Mouse (Mus musculus): ENCODE measurements around the gene Actr8.
A peak's percentile ranks its signal among the peaks of the same experiment; 100 is the strongest.

Actr8 gene

DNA sequence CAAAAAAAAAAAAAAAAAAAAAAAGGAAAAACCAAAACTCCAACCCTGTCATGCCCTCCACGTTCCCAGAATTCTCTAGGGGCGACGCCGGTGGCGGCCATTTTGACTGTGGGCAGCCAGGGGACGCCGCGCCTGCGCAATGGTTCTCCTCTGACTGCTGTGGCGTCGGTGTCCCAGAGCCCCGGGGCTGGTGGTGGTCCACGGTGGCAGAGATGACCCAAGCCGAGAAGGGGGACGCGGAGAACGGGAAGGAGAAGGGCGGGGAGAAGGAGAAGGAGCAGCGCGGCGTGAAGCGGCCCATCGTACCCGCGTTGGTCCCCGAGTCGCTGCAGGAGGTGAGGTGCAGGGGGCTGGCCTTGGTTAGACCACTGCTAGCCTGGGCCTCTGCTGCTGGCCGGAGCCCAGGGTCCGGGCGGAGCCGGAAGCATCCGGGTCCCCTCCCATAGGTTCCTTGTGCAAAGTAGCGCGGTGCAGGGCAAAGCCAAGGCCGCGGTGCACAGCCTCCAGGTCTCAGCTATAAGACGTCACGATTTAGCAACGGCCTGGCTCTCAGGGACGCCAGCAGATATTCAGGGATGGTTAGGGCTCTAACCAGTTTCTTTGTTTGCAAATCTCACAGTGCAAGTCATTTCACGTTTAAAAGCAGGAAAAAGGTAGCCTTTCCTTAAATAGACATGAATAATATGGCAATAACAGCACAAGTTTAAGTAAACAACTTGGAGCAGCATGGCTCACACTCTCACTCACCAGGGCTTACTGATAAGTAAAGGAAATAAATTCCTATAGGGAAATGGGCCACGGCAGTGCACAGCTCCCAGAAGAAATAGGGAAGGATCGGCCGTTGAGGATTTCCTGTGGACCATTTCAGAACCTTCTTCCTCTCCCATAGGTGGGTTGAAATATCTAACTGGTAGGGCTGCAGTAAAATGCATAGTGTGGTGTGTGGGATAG is at the start of gene Actr8:
Actr8 (plus strand) TSS at position 84 of the 951 bp plus-strand sequence.
- DNase-seq (ENCODE audit: low spot score) = peak; percentile 89

GRCm38 (mm10) chr14:29928966-29929365 is 49.2 kb upstream of the Actr8 start:
- peak; percentile 36 for DNase-seq (ENCODE audit: low spot score)

DNA sequence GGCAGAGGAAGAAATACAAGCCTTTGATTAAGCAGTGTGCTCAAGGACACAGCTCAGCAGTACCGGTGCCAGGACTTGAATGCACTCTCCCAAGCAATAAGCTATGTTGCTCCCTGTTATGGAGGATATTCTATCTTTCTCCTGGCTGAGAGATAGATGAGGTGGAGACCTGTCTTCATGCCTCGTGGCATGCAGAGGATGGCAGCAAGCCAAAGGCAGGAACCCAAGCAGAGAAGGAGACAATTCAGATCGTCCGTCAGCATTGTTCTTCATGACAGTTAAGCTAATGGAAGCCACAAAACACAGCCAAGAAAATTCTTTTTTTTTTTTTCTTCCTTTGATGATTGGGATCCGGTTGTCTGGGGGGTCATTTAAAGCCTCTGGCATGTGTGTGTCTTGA is 42.6 kb upstream of the Actr8 start:
- no peak for DNase-seq (ENCODE audit: low spot score)

GRCm38 (mm10) chr14:29937466-29937865 is 40.7 kb upstream of the Actr8 start:
- DNase-seq (ENCODE audit: low spot score) = no peak

GRCm38 (mm10) chr14:29939600-29940312 is 38.4 kb upstream of the Actr8 start:
- no peak for DNase-seq (ENCODE audit: low spot score)

DNA sequence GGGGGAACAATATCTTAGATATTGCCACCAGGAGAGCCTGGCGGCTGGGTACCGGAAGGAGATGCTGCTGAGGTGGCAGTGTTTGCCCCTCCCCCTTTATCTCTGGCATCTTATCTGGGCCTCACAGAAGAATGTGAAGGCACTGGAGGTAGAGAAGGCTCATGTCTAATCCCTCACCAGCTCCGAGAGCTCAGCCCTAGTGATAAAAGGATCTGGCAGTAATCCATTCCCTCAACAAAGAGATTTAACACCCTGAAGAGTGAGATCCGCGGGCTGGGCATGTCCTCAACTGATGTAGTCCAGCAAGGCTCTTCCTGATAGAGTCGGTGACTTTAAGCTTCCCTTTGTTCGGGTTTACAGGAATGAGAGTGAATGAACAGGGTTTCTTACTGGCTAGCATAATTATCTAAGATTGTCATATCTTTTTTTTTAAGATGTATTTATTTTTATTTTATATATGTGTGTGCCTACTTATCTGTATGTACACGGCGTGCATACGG is 37.8 kb upstream of the Actr8 start:
- DNase-seq (ENCODE audit: low spot score) = no peak

DNA sequence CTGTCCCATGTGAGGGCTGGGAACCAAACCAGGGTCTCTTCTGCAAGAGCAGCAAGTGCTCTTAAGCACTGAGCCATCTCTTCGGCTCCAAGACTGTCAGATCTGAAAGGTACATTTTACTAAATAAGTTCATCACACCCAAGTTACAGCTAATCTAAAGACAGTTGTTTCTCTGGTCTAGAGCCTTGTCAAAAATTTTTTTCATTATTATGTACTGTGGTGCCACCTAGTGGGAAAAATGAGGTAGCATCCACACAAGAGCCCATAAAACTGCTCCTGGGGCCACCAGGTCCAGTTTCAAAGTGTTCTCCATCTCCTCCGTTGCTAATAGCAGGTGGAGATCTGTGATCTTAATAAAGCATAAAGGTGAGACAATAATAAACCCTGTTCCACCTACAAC is 37.3 kb upstream of the Actr8 start:
- DNase-seq (ENCODE audit: low spot score) = no peak

DNA sequence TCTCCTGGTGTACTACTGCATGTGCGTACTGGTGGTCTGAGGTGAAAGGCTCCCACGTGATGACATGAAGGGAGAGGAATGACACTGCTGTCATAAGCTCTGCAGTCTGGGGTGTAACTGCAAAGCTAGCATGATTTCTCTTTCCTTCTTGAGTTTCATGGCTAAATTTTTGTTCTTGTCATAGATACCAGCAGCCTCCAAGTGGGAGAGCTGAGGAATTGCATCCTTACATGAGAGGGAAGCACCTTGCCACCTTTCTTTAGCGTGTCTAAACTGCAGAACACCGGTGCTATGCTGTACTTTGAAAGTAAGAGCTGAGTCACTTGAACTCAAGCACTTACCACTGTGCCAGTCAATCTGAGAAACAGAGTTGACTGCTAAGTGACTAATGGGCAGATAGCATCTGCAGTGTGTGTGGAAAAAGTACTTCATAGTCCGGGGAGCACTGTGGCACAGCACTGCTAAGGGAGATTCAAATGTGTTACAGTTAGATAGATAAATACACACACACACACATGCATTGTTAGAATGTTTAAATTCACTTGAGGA is 31.3 kb upstream of the Actr8 start:
- no peak for DNase-seq (ENCODE audit: low spot score)

DNA sequence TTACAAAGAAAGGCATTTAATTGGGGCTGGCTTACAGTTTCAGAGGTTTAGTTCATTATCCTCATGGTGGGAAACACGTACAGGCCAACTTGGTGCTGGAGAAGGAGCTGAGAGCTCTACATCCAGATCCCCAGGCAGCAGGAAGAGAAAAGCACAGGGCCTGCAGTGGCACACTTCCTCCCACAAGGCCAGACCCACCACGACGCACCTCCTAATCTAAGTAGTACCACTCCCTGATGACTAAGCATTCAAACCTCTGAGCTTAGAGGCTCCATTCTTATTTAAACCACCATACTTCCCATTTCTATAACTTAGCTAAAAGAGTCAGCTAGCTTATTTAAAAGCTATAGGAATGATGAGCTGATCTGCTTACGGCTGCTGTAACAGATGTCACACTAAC is 27.3 kb upstream of the Actr8 start:
- DNase-seq (ENCODE audit: low spot score) = no peak

DNA sequence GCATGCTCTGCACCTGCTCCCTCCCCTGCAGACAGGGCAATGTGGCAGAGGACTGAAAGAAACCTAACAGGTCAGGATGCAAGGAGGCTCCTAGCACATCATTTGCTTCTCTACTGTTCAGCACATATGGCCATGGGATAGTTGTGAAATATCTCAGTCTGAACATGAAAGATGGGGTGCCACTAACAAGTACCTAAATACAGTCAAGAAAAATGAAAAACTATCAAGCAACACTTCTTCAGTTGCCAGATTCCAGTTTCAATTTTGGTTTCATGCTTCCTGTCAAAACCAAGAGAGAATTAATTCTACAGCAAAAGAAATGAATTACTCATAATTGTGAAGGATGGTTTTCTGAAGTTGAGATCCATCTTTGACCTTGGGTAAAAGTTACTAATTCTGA is 20.7 kb upstream of the Actr8 start:
- no peak for DNase-seq (ENCODE audit: low spot score)

- DNase-seq (ENCODE audit: low spot score) = no peak
Measured at GRCm38 (mm10) chr14:29967611-29968010, 10.5 kb upstream of the Actr8 start.

- DNase-seq (ENCODE audit: low spot score) = peak; percentile 97
Measured at GRCm38 (mm10) chr14:29968075-29968821, 9.9 kb upstream of the Actr8 start, which contains the start of gene Selenok. Gene Selenok (plus strand): TSS chr14:29968308.

DNA sequence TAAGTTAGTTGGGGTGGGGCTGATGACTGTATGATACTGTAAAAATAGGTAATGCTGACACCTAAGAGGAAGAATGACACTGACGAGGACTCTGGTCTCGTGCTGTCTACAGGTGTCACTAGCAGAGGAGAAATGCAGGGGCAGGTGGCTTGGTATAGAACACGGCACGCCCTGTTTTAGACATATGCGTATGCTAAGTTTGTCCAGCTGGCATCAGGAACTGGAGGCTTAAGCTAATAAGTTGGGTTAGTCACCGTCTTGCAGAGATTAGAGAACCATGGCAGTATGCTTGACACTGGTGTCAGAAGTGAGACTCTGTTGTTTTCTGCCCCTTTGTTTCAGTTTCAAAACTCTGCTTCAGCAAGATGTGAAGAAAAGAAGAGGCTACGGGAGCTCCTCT is 6.7 kb upstream of the Actr8 start:
- no peak for DNase-seq (ENCODE audit: low spot score)

- DNase-seq (ENCODE audit: low spot score) = no peak
Measured at GRCm38 (mm10) chr14:29971993-29972392, 6.1 kb upstream of the Actr8 start.

DNA sequence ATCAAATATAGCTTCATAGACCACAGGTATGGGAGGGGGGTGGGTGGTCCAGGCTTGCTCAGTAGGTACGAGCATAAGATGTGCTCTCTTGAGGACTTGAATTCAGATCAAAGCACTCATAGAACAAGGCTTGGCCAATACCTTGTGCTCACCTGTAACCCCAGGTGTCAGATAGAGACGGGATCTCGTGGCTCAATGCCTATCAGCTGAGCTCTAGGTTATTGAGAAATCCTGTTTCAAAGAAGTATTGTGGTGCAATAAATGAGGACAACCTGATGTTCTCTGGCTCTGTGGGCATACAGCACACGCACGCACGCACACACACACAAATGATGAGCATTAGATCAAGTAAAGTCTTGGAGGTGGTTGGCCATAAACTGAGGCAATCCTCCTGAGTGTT is 1.2 kb upstream of the Actr8 start:
- DNase-seq (ENCODE audit: low spot score) = no peak

- no peak for DNase-seq (ENCODE audit: low spot score)
Measured at GRCm38 (mm10) chr14:29980447-29981205, 2.5 kb downstream of the Actr8 start.

DNA sequence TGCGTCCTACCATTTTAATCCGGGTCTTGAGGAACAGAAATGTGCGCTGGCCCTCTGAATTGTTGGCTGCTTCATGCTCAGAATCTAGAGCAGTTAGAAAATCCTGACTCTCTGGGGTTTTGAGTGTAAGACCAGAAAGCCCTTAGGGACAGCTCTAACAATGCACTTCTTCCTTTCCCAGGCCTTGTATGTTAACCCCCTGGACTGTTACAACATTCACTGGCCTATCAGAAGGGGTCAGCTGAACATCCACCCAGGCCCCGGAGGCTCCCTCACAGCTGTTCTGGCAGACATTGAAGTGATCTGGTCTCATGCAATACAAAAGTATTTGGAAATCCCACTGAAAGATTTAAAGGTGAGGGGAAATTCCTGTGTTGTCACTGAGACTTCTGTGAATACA is 8.0 kb downstream of the Actr8 start:
- no peak for DNase-seq (ENCODE audit: low spot score)

DNA sequence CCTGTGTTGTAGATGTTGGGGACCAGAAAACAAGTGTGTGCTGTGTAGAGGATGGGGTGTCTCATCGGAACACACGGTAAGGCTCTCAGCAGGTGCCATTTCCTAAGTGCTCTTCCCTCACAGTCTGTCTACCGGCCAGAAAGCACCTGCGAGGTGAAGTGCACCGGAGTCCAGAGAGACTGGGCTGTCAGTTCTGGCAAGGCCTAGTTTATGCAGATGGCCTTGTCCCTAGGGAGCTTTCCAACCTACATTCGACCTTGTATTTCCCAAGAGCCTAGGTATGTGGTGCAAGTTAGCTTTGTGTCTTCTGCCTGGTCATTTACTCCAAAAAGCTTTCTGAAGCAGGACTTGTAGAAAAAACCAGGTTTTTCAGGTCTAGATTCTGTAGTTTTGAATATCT is 9.1 kb downstream of the Actr8 start:
- DNase-seq (ENCODE audit: low spot score) = no peak

GRCm38 (mm10) chr14:29987739-29988138 is 9.6 kb downstream of the Actr8 start:
- no peak for DNase-seq (ENCODE audit: low spot score)

DNA sequence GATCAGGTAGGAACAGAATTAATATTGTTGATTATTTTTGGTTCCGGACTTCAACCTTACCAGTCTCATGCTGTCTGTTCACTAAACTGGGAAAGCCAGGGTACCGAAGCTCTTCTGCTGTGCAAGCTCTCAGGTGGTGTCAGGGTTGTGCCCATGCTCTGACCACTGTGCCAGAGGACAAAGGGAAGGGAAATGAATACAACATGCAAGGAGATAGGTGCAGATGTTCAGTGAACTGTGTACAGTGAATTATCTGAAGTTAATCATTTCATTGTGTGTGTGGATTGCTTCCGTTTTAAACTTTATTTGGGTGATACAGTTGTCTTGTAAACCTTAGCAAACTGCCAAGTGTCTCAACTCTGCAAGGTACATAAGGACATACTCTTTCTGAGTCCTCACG is 10.2 kb downstream of the Actr8 start:
- no peak for DNase-seq (ENCODE audit: low spot score)

GRCm38 (mm10) chr14:29994976-29995375 is 16.8 kb downstream of the Actr8 start:
- DNase-seq (ENCODE audit: low spot score) = no peak
